Mouse (Mus musculus) ovary, postnatal 14 days (tissue): ENCODE results near the gene Efcc1.

Experiments used
- DNase-seq: peaks from one replicate; pipeline ENCODE4 v3.0.0; 2022; ENCODE audit warnings: low spot score

Efcc1 gene

GRCm38 (mm10) chr6:87779174-87780165 lies 48.8 kb downstream of the Efcc1 start:
- DNase-seq = no peak

GRCm38 (mm10) chr6:87780546-87781301 lies 50.1 kb downstream of the Efcc1 start:
- DNase-seq = no peak

GRCm38 (mm10) chr6:87784033-87784432 lies 53.4 kb downstream of the Efcc1 start:
- no peak for DNase-seq

GRCm38 (mm10) chr6:87786621-87787020 lies 56.0 kb downstream of the Efcc1 start:
- no peak for DNase-seq

GRCm38 (mm10) chr6:87787108-87787890 lies 56.6 kb downstream of the Efcc1 start:
- DNase-seq = no peak

- DNase-seq = no peak
Observed at GRCm38 (mm10) chr6:87788266-87788895, 57.7 kb downstream of the Efcc1 start.

GRCm38 (mm10) chr6:87788896-87789587 lies 58.4 kb downstream of the Efcc1 start:
- peak; percentile 47 for DNase-seq

- DNase-seq = no peak
Observed at GRCm38 (mm10) chr6:87789791-87790190, 59.1 kb downstream of the Efcc1 start.

- no peak for DNase-seq
Observed at GRCm38 (mm10) chr6:87790779-87791480, 60.3 kb downstream of the Efcc1 start.

- no peak for DNase-seq
Observed at GRCm38 (mm10) chr6:87791826-87792225, 61.2 kb downstream of the Efcc1 start.

- DNase-seq = no peak
Observed at GRCm38 (mm10) chr6:87793821-87794510, 63.3 kb downstream of the Efcc1 start.

- DNase-seq = no peak
Observed at GRCm38 (mm10) chr6:87795385-87796150, 64.9 kb downstream of the Efcc1 start.

GRCm38 (mm10) chr6:87796251-87796880 lies 65.7 kb downstream of the Efcc1 start:
- no peak for DNase-seq

GRCm38 (mm10) chr6:87797321-87797720 lies 66.7 kb downstream of the Efcc1 start:
- no peak for DNase-seq

GRCm38 (mm10) chr6:87799576-87799975 lies 68.9 kb downstream of the Efcc1 start:
- no peak for DNase-seq

- no peak for DNase-seq
Observed at GRCm38 (mm10) chr6:87802462-87802861, 71.8 kb downstream of the Efcc1 start.

- DNase-seq = no peak
Observed at GRCm38 (mm10) chr6:87804036-87804435, 73.4 kb downstream of the Efcc1 start.

GRCm38 (mm10) chr6:87804886-87805285 lies 74.2 kb downstream of the Efcc1 start:
- DNase-seq = no peak
